Mouse (Mus musculus) liver, embryonic 11.5 days (tissue): ENCODE results near the gene Bclaf3. TPM values are rescaled to one million over a fixed set of nuclear protein-coding genes. Genes with fewer than 3 reads are reported as not detected.

ENCODE experiments used
- ATAC-seq: fragments of 200-750 bp; cut with Nextera tagmentation; replicated peaks from 2 replicates; pipeline ENCODE4 v1.8.0; 2017; ENCODE audit warnings: moderate number of reproducible peaks, mild to moderate bottlenecking, moderate TSS enrichment, moderate library complexity; ENCODE audit not compliant: low FRiP score
- DNase-seq: peaks from one replicate; pipeline ENCODE4 v3.0.0-alpha.2; 2017; ENCODE audit warnings: low spot score
- H3K27ac ChIP-seq: fragments of 300-500 bp; sonication (generic); 2 replicates; pipeline ENCODE4 v1.5.1; 2014; ENCODE audit warnings: mild to moderate bottlenecking, low read depth, low read length, control low read depth
- H3K27me3 ChIP-seq: fragments of 300-500 bp; sonication (generic); replicated peaks from 2 replicates; pipeline ENCODE4 v1.6.1; 2014; ENCODE audit warnings: low read length, mixed read lengths; ENCODE audit not compliant: control insufficient read depth, insufficient read depth
- H3K36me3 ChIP-seq: fragments of 300-500 bp; sonication (generic); 2 replicates; pipeline ENCODE4 v1.6.1; 2014; ENCODE audit warnings: mild to moderate bottlenecking, low read length, moderate library complexity, mixed read lengths; ENCODE audit not compliant: control insufficient read depth, insufficient read depth
- H3K4me1 ChIP-seq: fragments of 300-500 bp; sonication (generic); replicated peaks from 2 replicates; pipeline ENCODE4 v1.6.1; 2014; ENCODE audit warnings: low read length, mixed read lengths; ENCODE audit not compliant: control insufficient read depth, insufficient read depth
- H3K4me2 ChIP-seq: fragments of 300-500 bp; sonication (generic); 2 replicates; pipeline ENCODE4 v1.6.1; 2014; ENCODE audit warnings: mild to moderate bottlenecking, control low read depth, moderate library complexity
- H3K4me3 ChIP-seq: fragments of 300-500 bp; sonication (generic); 2 replicates; pipeline ENCODE4 v1.5.1; 2014; ENCODE audit warnings: low read depth, low read length, control low read depth
- H3K9ac ChIP-seq: fragments of 300-500 bp; sonication (generic); 2 replicates; pipeline ENCODE4 v1.6.1; 2014; ENCODE audit warnings: low read depth, low read length, control low read depth
- H3K9me3 ChIP-seq: fragments of 300-500 bp; sonication (generic); 2 replicates; pipeline ENCODE4 v1.6.1; 2016; ENCODE audit warnings: low read length, inconsistent platforms, mixed read lengths; ENCODE audit not compliant: control insufficient read depth
- WGBS: fragments of 180-500 bp; shearing (Covaris S2); extraction: QIAGEN DNeasy Blood & Tissue Kit; methylation state at CpG from one replicate; pipeline ENCODE4 v1.1.7; 2014; 5-methylcytosine and 5-hydroxymethylcytosine counted together
- polyA plus RNA-seq: library from polyadenylated mRNA; unstranded; fragments of >200 nt; fragmentation: Nextera tagmentation; extraction: Ambion mirVana; gene quantifications from 2 replicates; pipeline ENCODE4 v1.2.1, GENCODE M21; 2014

Bclaf3 gene
- polyA plus RNA-seq, 1 experiment from 2014 or later = 15.9 TPM

- Histone ChIP-seq H3K27me3 (no peaks in the 10 kb centered on the region), H3K36me3 (no peaks in the 10 kb centered on the region), H3K9ac (no peak overlapping the region), H3K9me3 (no peaks in the 10 kb centered on the region), H3K4me2 (no peak overlapping the region), H3K4me1 (peaks cover 4% of the 10 kb centered on the region; the same call in 1 of the 2 replicates), H3K27ac (no peak overlapping the region), H3K4me3 (no peak overlapping the region)
- WGBS = 51% methylated on average over 4 of the region's 4 CpGs
- DNase-seq (no peak), ATAC-seq (peak; percentile 36; the same call in 1 of the 2 replicates)
Measured at GRCm38 (mm10) chrX:159638500-159639227, 112.2 kb downstream of the Bclaf3 start.

GRCm38 (mm10) chrX:159639991-159640390 is 113.5 kb downstream of the Bclaf3 start:
- no peaks in the 10 kb centered on the region for H3K27me3 ChIP-seq
- no peak for DNase-seq
- H3K9me3 ChIP-seq = no peaks in the 10 kb centered on the region
- H3K4me3 ChIP-seq = no peak overlapping the region
- H3K4me1 ChIP-seq = peaks cover 4% of the 10 kb centered on the region; the same call in 1 of the 2 replicates
- no peak overlapping the region for H3K27ac ChIP-seq
- peak; percentile 41; the same call in 1 of the 2 replicates for ATAC-seq
- WGBS = 42% methylated on average over 4 of the region's 4 CpGs
- H3K9ac ChIP-seq = no peak overlapping the region
- peak overlapping the region; percentile 9; the same call in 1 of the 2 replicates for H3K4me2 ChIP-seq
- H3K36me3 ChIP-seq = no peaks in the 10 kb centered on the region

Other genes starting within 250 kb of the Bclaf3 start
- gene Eif1ax, start 154.5 kb upstream of the Bclaf3 start, polyA plus RNA-seq = 139 and 142 TPM in 2 replicates
- gene Map7d2, start 112.1 kb upstream of the Bclaf3 start, polyA plus RNA-seq = 0.29 TPM in 2 replicates
- 23.9 and 24.5 TPM in 2 replicates for gene Sh3kbp1, start 100.6 kb downstream of the Bclaf3 start, polyA plus RNA-seq